Mouse (Mus musculus) myocyte (in vitro differentiated cells): ENCODE results near the gene Gm9837. TPM values are rescaled to one million over a fixed set of nuclear protein-coding genes. Genes with fewer than 3 reads are reported as not detected.
A peak's percentile ranks its signal among the peaks of the same experiment; 100 is the strongest.

Experiments used
- H3K27me3 ChIP-seq: one replicate; pipeline ENCODE4 v1.6.1; 2011; ENCODE audit not compliant: control insufficient read depth, insufficient read depth, insufficient read length
- H3K36me3 ChIP-seq: one replicate; pipeline ENCODE4 v1.6.1; 2011; ENCODE audit not compliant: control insufficient read depth, insufficient read depth
- H3K4me2 ChIP-seq: one replicate; pipeline ENCODE4 v1.6.1; 2011; ENCODE audit warnings: low read depth, control low read depth
- H3K4me3 ChIP-seq: one replicate; pipeline ENCODE4 v1.5.1; 2011; ENCODE audit warnings: mild to moderate bottlenecking, control low read depth, moderate library complexity
- H3K79me2 ChIP-seq: one replicate; pipeline ENCODE4 v1.6.1; 2011; ENCODE audit not compliant: control insufficient read depth, insufficient read depth
- H3ac ChIP-seq: one replicate; pipeline ENCODE4 v1.6.1; 2011; ENCODE audit not compliant: control insufficient read depth, insufficient read length
- CEBPB ChIP-seq: IDR thresholded peaks from 2 replicates; pipeline ENCODE4 v1.6.1; 2011; ENCODE audit warnings: mild to moderate bottlenecking, moderate library complexity; ENCODE audit not compliant: poor library complexity, insufficient read depth, severe bottlenecking
- E2F4 ChIP-seq: IDR thresholded peaks from one replicate; pipeline ENCODE4 v1.6.1; 2011; ENCODE audit warnings: mild to moderate bottlenecking, control low read depth, moderate library complexity; ENCODE audit not compliant: insufficient read depth
- MAX ChIP-seq: IDR thresholded peaks from one replicate; pipeline ENCODE4 v1.6.1; 2011; ENCODE audit warnings: low read depth, mild to moderate bottlenecking, control low read depth
- MYOD1 ChIP-seq, 3 experiments: IDR thresholded peaks; one replicate each; pipeline ENCODE4 v1.6.1; 2011; ENCODE audit warnings: control low read depth in 2 of 3, low read depth in 2 of 3, mild to moderate bottlenecking in 2 of 3, moderate library complexity in 1 of 3; ENCODE audit not compliant: insufficient read length in 2 of 3, control insufficient read depth in 1 of 3
- MYOG ChIP-seq, 3 experiments: IDR thresholded peaks; one replicate each; pipeline ENCODE4 v1.6.1; 2011; ENCODE audit warnings: control low read depth in 2 of 3, low read depth in 2 of 3, mild to moderate bottlenecking in 2 of 3; ENCODE audit not compliant: insufficient read length in 2 of 3, control insufficient read depth in 1 of 3, insufficient read depth in 1 of 3
- POLR2A ChIP-seq: IDR thresholded peaks from one replicate; pipeline ENCODE4 v1.6.1; 2011; ENCODE audit warnings: low read depth, mild to moderate bottlenecking, control low read depth, moderate library complexity; ENCODE audit not compliant: insufficient read length
- POLR2AphosphoS2 ChIP-seq: IDR thresholded peaks from one replicate; pipeline ENCODE4 v1.6.1; 2011; ENCODE audit warnings: low read depth, control low read depth; ENCODE audit not compliant: insufficient read length
- REST ChIP-seq: IDR thresholded peaks from one replicate; pipeline ENCODE4 v1.6.1; 2011; ENCODE audit warnings: mild to moderate bottlenecking, control low read depth, moderate library complexity; ENCODE audit not compliant: insufficient read depth, insufficient read length
- SRF ChIP-seq: IDR thresholded peaks from one replicate; pipeline ENCODE4 v1.6.1; 2011; ENCODE audit warnings: low read depth; ENCODE audit not compliant: control insufficient read depth, insufficient read length
- TCF12 ChIP-seq: IDR thresholded peaks from one replicate; pipeline ENCODE4 v1.6.1; 2011; ENCODE audit warnings: mild to moderate bottlenecking, control low read depth; ENCODE audit not compliant: poor library complexity, insufficient read depth, severe bottlenecking
- TCF3 ChIP-seq: IDR thresholded peaks from one replicate; pipeline ENCODE4 v1.6.1; 2011; ENCODE audit warnings: low read depth, control low read depth; ENCODE audit not compliant: insufficient read length
- USF1 ChIP-seq: IDR thresholded peaks from one replicate; pipeline ENCODE4 v1.6.1; 2011; ENCODE audit warnings: low read depth, mild to moderate bottlenecking, control low read depth, moderate library complexity
- polyA plus RNA-seq: library from polyadenylated mRNA; unstranded; fragments of >200 nt; fragmentation: generic; extraction: Trizol; gene quantifications from one replicate; pipeline ENCODE4 v1.2.1, GENCODE M21; 2012; ENCODE audit warnings: missing spikeins

Gm9837 gene
- polyA plus RNA-seq, 1 experiment = not detected

DNA sequence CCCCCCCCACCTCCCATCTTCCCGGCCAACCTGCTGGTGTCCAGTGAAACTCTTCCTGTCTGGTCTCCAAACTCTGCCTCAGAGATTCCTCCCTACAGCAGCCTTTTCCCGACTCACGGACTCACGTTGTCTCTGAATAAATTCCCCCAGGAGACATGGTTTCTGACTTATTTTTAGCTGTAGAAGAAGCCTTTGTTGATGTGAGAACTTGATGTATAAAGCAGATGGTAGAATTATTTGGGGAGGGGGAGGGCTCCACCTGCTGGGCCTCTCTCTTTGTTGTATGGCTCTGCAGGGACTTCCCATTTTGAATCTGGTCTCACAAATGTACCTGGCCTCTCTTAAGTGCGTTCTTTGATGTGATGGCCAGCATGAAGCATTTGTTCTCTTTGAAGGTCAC lies 40.1 kb upstream of the Gm9837 start:
- Histone ChIP-seq H3K79me2 (no peaks in the 10 kb centered on the region), H3K4me3 (no peak overlapping the region), H3K27me3 (no peaks in the 10 kb centered on the region), H3K4me2 (no peak overlapping the region), H3K36me3 (no peaks in the 10 kb centered on the region), H3ac (no peak overlapping the region)
- no peak for TF ChIP-seq MYOG (IDR thresholded peaks at IDR 0.05; ENCODE audit: control insufficient read depth in 1 of 3, insufficient read depth in 1 of 3, insufficient read length in 2 of 3, low read depth in 2 of 3)
- TF ChIP-seq TCF12 = no peak
- TF ChIP-seq TCF3 = no peak
- TF ChIP-seq CEBPB = no peak
- no peak for TF ChIP-seq REST
- TF ChIP-seq POLR2A = no peak
- no peak for TF ChIP-seq SRF
- TF ChIP-seq USF1 = no peak
- TF ChIP-seq MYOD1 (IDR thresholded peaks at IDR 0.05; ENCODE audit: control insufficient read depth in 1 of 3, insufficient read length in 2 of 3, low read depth in 2 of 3) = no peak
- TF ChIP-seq E2F4 = no peak
- no peak for TF ChIP-seq POLR2AphosphoS2
- no peak for TF ChIP-seq MAX

DNA sequence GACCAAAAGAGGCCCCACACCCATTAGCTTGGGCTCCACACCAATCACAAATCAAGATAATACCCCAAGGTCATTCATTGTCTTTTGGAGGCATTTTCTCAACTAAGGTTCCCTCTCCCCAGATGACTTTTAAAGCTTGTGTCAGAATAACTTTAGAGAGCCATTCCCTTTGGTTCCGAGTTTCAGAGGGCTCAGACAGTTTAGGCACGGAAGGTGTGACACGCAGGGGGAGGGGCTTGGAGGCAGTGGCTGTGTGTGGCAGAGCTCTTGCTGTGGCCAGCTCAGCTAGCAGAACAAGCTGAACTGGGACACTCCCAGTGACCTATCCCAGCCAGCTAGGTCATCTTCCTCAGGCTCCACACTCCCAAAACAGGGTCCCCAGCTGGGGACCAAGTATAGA lies 38.3 kb upstream of the Gm9837 start:
- no peak for TF ChIP-seq TCF12
- no peak for TF ChIP-seq TCF3
- no peak for TF ChIP-seq CEBPB
- no peak for TF ChIP-seq POLR2A
- no peak for TF ChIP-seq POLR2AphosphoS2
- no peak for TF ChIP-seq REST
- TF ChIP-seq USF1 = no peak
- no peak for TF ChIP-seq E2F4
- TF ChIP-seq MAX = no peak
- TF ChIP-seq MYOD1 (IDR thresholded peaks at IDR 0.05; ENCODE audit: control insufficient read depth in 1 of 3, insufficient read length in 2 of 3, low read depth in 2 of 3) = no peak
- TF ChIP-seq MYOG (IDR thresholded peaks at IDR 0.05; ENCODE audit: control insufficient read depth in 1 of 3, insufficient read depth in 1 of 3, insufficient read length in 2 of 3, low read depth in 2 of 3) = no peak
- no peak for TF ChIP-seq SRF

DNA sequence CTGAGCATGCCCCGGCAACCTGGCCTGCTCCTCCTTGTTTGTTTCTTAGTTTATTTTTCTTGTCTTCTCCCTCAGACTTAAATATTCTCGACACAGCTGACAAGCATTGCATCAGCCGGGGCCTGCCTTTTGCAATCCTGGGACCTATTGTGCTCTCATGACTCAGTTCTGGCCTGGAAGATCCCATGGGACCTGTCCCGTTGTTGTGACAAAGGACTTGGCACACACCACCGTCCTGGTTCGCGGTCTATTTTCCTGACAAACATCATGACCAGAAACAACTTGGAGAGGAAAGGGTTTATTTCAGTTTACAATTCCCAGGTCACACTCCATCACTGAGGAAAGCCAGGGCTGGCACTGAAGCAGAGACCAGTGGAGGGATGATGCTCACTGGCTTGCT lies 37.9 kb upstream of the Gm9837 start:
- H3K4me2 ChIP-seq = peak overlapping the region; percentile 63
- H3K36me3 ChIP-seq = no peaks in the 10 kb centered on the region
- H3K4me3 ChIP-seq = no peak overlapping the region
- no peaks in the 10 kb centered on the region for H3K27me3 ChIP-seq
- no peaks in the 10 kb centered on the region for H3K79me2 ChIP-seq
- peak in 1 of 3 experiments; percentile 19 for TF ChIP-seq MYOD1 (IDR thresholded peaks at IDR 0.05; ENCODE audit: control insufficient read depth in 1 of 3, insufficient read length in 2 of 3, low read depth in 2 of 3)
- peak; percentile 33 for TF ChIP-seq POLR2A
- TF ChIP-seq CEBPB = peak; percentile 100
- no peak for TF ChIP-seq POLR2AphosphoS2
- peak in 1 of 3 experiments; percentile 21 for TF ChIP-seq MYOG (IDR thresholded peaks at IDR 0.05; ENCODE audit: control insufficient read depth in 1 of 3, insufficient read depth in 1 of 3, insufficient read length in 2 of 3, low read depth in 2 of 3)
- TF ChIP-seq USF1 = no peak
- no peak for TF ChIP-seq SRF
- no peak for TF ChIP-seq E2F4
- TF ChIP-seq TCF3 = no peak
- TF ChIP-seq MAX = no peak
- TF ChIP-seq REST = no peak
- TF ChIP-seq TCF12 = peak; percentile 14
- H3ac ChIP-seq = no peak overlapping the region

More for the DNA sequence above, 38.3 kb upstream of the Gm9837 start:
- no peaks in the 10 kb centered on the region for H3K36me3 ChIP-seq
- H3K79me2 ChIP-seq = no peaks in the 10 kb centered on the region
- no peak overlapping the region for H3ac ChIP-seq
- H3K4me2 ChIP-seq = peak overlapping the region; percentile 63
- no peak overlapping the region for H3K4me3 ChIP-seq
- H3K27me3 ChIP-seq = no peaks in the 10 kb centered on the region

DNA sequence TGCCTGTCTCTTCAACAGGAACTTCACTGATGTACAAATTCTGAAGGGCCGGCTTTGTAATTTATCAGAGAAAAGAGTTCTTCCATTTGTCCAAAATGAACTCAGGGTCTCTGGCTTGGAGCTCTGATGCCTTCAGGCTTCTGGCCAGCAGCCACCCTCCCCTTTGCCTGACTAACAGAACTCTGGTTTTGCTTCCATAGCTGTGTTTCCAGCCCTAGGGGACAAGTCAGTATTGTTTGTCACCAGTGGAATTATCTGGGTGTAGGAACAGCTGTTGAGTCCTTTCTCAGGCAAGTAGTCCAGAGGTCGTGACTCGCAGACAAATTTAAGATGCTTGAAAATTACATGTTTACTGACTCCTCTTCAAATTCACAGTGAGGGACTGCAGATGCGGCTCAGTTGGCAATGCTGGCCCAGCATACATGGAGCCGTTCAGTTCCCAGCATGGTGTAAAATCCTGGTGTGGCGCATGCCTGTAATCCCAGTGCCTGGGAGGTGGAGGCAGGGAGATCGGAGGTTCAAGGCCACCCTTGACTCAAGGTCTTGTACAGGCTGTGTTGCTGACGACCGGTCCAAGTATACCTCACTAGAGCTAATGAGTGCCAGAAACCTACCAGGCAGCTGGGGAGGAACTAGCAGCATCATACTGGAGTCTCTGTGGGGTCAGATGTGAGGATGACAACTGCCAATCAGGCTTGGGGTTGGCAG lies 37.0 kb upstream of the Gm9837 start:
- no peak overlapping the region for H3K4me3 ChIP-seq
- H3K4me2 ChIP-seq = peak overlapping the region; percentile 63
- no peaks in the 10 kb centered on the region for H3K36me3 ChIP-seq
- H3ac ChIP-seq = no peak overlapping the region
- no peaks in the 10 kb centered on the region for H3K79me2 ChIP-seq
- H3K27me3 ChIP-seq = no peaks in the 10 kb centered on the region
- TF ChIP-seq MYOG (IDR thresholded peaks at IDR 0.05; ENCODE audit: control insufficient read depth in 1 of 3, insufficient read depth in 1 of 3, insufficient read length in 2 of 3, low read depth in 2 of 3) (peak in 1 of 3 experiments; percentile 15), MYOD1 (IDR thresholded peaks at IDR 0.05; ENCODE audit: control insufficient read depth in 1 of 3, insufficient read length in 2 of 3, low read depth in 2 of 3) (peak in 1 of 3 experiments; percentile 24), MAX (no peak)
